Mouse (Mus musculus): Measurements from ENCODE around the gene Tsku. TPM values are rescaled to one million over a fixed set of nuclear protein-coding genes. Genes with fewer than 3 reads are reported as not detected.

The Tsku gene
- polyA plus RNA-seq, 1 experiment, result 5.1 TPM

DNA sequence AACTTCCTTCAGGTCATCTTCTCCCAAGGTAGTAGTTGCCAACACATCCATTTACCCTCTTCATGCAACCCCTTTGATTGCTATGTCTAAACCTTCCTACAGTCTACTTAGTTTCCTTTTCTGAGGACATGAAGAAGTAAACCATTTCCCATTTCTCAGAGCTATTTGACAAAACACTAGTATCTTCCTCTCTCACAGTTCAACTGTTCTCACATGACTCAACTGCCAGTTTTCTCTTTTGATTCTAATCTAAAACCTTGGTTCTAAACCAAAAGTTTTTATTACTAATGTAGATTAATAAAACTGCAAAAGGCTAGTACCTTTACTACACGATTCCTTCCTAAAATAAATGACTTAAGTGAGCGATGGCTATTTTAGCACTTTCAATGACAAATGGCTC lies 53.7 kb downstream of the Tsku start:
- Histone ChIP-seq H3K36me3 (ENCODE audit: control insufficient read depth, insufficient read depth, low read length) (no peaks in the 10 kb centered on the region), H3K27ac (ENCODE audit: control insufficient read depth, insufficient read depth, low read depth, low read length) (no peak overlapping the region), H3K4me1 (ENCODE audit: control insufficient read depth, insufficient read depth, low read length) (peaks cover 2% of the 10 kb centered on the region; the same call in 1 of the 2 replicates), H3K4me3 (ENCODE audit: control insufficient read depth, low read depth, low read length) (no peak overlapping the region), H3K27me3 (ENCODE audit: control insufficient read depth, insufficient read depth, low read length) (no peaks in the 10 kb centered on the region)
- TF ChIP-seq POLR2A (IDR thresholded peaks at IDR 0.05; ENCODE audit: control insufficient read depth, low read depth, low read length), result no peak
- no peak for TF ChIP-seq CTCF (IDR thresholded peaks at IDR 0.05; ENCODE audit: control insufficient read depth, insufficient read depth, insufficient replicate concordance, low read depth, low read length)

Other genes starting within 250 kb of the Tsku start
- gene Myo7a, start 241.8 kb downstream of the Tsku start, polyA plus RNA-seq (2012; rRNA removed), result 98.0 and 110 TPM in 2 replicates
- 0.11 and 0.14 TPM in 2 replicates for gene Omp, start 215.8 kb downstream of the Tsku start, polyA plus RNA-seq (2012; rRNA removed)
- gene Capn5, start 183.1 kb downstream of the Tsku start, polyA plus RNA-seq (2012; rRNA removed), result 0.85 and 2.2 TPM in 2 replicates
- 0.05 and 0.06 TPM in 2 replicates for gene B3gnt6, start 161.8 kb downstream of the Tsku start, polyA plus RNA-seq (2012; rRNA removed)
- 6.2 and 11.3 TPM in 2 replicates for gene Acer3, start 40.1 kb downstream of the Tsku start, polyA plus RNA-seq (2012; rRNA removed)
- 8.7 and 9.8 TPM in 2 replicates for gene Gucy2d, start 79.1 kb upstream of the Tsku start, polyA plus RNA-seq (2012; rRNA removed)
- gene Lrrc32, start 128.0 kb upstream of the Tsku start, polyA plus RNA-seq (2012; rRNA removed), result 0.48 and 0.72 TPM in 2 replicates

Data from testis, adult 2 months (tissue).